Mouse (Mus musculus) brown adipose tissue, adult 24 weeks (tissue): Measurements from ENCODE around the gene Scg5. TPM values are rescaled to one million over a fixed set of nuclear protein-coding genes. Genes with fewer than 3 reads are reported as not detected.

ENCODE experiments used
- H3K27ac ChIP-seq: fragments of 200-500 bp; replicated peaks from 2 replicates; pipeline ENCODE4 v1.5.1; 2012; ENCODE audit warnings: low read depth, mild to moderate bottlenecking, low read length
- H3K4me1 ChIP-seq: fragments of 200-500 bp; 2 replicates; pipeline ENCODE4 v1.6.1; 2012; ENCODE audit warnings: low read length, mixed read lengths; ENCODE audit not compliant: control insufficient read depth, insufficient read depth, insufficient read length
- H3K4me3 ChIP-seq: fragments of 200-500 bp; 2 replicates; pipeline ENCODE4 v1.5.1; 2012; ENCODE audit warnings: low read depth, mild to moderate bottlenecking, low read length, moderate library complexity; ENCODE audit not compliant: insufficient read depth
- polyA plus RNA-seq: library from polyadenylated mRNA; stranded (reverse); fragments of >200 nt; gene quantifications from 2 replicates; pipeline ENCODE4 v1.2.4, GENCODE M21; 2012; ENCODE audit not compliant: missing spikeins, insufficient read depth, insufficient read length

Gene Scg5
- polyA plus RNA-seq, 1 experiment: not detected

DNA sequence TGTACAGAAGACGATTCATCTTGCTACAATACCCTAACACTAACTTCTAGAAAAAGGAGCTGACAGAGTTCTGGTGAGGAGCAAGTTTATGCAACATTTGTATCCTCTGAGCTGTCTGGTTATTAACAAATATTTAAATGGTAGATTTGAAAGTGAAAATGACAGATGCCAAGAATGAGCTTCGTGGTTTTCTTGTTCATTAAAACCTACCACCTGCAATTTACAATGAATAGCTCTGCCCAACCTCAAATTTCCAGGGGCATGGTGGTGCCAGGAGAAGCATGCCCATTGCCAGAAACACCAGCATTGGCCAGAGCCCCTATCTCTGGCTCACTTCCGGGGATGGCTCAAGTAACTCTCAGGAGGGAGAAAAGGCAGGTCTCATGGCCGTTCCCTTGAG, 47.4 kb downstream of the Scg5 start:
- Histone ChIP-seq H3K4me1 (no peaks in the 10 kb centered on the region), H3K4me3 (no peak overlapping the region), H3K27ac (no peak overlapping the region)

DNA sequence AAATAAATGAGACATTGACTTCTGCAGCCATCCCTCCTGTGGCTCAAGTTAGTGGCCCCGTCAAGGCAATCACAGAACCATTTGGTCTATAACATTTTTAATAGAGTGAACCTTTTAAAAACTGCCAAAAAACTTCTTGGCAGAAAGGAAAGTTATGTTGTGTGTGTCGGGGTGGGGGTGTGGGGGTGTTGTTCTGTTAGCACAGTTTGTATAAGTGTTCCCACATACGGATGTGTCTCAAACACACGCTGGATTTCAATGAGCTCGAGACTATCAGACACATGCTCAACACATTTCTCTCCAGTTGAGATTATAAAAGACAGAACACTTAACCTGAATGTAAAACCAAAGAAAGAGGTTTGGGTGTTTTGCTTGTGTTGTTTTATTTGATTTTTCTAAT, 47.8 kb downstream of the Scg5 start:
- H3K27ac ChIP-seq: no peak overlapping the region
- H3K4me3 ChIP-seq: no peak overlapping the region
- no peaks in the 10 kb centered on the region for H3K4me1 ChIP-seq

DNA sequence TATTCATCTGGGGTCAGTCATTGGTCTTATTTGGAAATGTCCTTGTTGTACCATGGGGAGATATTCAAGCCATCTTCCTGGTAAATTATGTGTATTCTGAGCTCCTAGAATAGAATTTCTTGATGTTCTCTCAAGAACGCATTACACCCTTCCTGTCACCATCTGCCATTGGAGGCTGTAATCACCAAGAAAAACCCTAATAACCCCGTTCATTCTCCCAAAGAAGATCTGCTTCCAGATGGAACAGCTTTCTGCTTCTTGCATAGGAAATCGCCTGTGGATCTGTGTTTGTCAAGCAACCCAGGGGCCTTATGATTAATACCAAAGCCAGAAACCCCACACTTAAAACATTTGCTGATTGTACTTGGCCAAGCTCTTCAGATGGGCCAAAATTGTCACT, 49.6 kb downstream of the Scg5 start:
- Histone ChIP-seq H3K4me3 (no peak overlapping the region), H3K4me1 (no peaks in the 10 kb centered on the region), H3K27ac (no peak overlapping the region)

DNA sequence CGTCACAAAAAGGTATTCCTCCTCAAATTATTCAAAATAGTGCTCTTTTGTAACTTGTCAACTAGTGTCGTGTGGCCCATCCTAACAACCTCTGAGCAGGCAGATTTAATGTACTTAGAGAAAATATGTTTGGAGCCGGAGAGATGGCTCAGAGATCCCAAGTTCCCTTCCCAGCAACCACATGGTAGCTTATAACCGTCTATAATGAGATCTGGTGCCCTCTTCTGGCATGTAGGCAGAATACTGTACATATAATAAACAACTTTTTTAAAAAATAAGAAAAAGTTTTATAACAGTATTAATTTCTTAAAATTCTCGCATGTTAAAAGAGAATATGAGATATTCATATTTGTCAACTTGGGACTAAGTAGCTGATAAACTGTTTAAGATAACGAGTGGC, 50.9 kb downstream of the Scg5 start:
- no peak overlapping the region for H3K4me3 ChIP-seq
- H3K4me1 ChIP-seq: no peaks in the 10 kb centered on the region
- H3K27ac ChIP-seq: no peak overlapping the region

DNA sequence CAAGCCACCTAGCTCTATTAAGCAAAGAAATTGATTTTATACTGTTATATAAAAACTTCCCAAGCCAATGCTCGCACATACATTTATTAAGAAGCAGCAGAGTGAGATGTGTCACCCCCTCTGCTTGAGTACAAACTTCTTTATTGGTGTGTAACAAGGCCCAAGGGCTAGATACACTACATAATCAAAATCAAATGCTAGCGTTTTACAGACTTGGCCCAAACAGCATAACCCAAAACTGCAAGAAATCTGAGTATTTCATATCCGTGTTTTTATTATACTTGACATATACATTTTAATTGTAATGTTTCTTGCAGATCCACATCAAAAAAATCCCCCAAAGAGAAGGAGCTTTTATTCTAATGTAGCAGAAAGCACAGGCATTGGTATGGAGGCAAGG, 52.6 kb downstream of the Scg5 start:
- no peak overlapping the region for H3K27ac ChIP-seq
- no peak overlapping the region for H3K4me3 ChIP-seq
- H3K4me1 ChIP-seq: no peaks in the 10 kb centered on the region

DNA sequence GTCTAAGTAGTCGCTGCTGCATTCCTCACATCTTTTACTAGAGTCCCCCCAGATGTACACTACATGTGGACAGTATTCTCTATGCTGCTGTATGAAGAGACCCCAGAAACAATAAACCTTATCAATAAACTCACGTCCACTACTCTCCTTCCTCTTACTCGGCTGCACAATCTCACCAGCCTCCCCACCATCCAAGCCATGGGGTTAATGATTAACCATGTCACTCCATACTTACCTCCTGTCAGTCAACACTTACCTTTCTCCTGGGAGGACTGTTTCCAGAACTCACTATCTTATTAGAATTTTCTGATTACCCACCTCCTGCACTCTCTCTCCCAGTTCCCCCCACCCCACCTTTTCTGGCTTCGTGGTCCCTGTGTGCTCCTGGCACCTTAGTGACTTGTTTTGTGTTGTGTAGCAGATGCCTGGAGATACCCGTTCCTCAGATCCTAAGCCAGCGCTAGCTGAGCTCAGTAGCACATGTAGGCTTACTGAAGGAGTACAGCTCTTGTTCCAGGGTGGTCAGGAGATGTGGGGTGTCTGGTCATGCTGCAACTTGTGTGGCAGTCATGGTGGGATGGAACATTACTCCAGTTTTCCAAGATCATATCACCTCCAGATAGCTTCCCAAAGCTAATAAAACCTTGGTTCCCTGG, 54.6 kb downstream of the Scg5 start:
- H3K27ac ChIP-seq: no peak overlapping the region
- no peak overlapping the region for H3K4me3 ChIP-seq
- no peaks in the 10 kb centered on the region for H3K4me1 ChIP-seq

DNA sequence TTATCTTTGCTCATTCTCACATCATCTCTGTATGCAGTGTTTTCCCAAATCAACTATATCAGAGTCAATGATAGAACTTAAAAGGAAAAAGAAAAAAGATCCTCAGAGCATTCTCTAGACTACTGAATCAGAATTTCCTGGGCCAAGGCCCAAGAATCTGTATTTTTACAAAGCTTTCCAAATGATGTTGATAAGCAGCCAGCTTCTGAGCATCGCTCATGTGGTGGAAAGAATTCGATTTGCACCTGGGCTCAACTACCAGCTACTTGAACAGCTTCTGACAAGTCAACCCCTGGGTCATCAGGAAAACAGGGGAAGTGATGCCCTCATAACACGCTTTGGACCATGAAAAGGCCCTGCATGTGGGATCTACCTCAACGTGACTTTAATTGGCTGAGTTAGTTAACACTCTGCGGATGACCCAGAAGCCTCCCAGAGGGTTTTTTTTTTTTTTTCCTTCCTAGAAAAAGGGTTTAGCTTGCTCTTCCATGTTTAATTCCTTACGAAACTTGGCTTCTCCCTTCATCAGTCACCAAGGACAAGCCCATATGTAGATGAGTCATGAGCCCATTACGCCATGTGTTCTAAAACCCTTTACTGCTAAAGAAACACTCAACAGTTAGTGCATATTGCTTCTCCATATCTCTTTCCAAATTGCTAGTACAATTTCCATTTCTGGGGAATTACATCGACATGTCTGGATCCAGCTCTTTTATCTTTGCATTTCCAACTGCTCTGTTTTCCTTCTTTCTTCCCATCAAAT, 60.2 kb downstream of the Scg5 start:
- H3K4me1 ChIP-seq: no peaks in the 10 kb centered on the region
- H3K4me3 ChIP-seq: no peak overlapping the region
- no peak overlapping the region for H3K27ac ChIP-seq

DNA sequence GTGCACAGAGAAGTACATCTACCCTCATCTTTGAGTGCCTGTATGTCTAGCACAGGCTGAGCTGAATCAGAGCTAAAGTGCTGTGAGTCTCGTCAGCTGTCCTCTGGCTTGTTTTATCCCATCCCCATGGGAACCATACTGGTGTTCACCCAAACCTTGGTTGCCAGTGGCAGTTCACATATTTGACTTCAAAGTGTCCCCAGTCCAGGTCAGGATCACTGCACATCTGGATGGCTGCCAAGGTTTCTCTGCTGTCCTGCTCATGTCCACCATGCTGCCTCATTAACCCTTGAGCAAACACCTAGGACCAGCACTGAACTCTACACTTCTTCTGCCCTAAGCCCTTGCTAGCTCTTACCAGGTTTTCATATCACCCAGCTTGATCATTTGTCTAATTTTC, 63.0 kb downstream of the Scg5 start:
- no peak overlapping the region for H3K27ac ChIP-seq
- no peaks in the 10 kb centered on the region for H3K4me1 ChIP-seq
- no peak overlapping the region for H3K4me3 ChIP-seq

DNA sequence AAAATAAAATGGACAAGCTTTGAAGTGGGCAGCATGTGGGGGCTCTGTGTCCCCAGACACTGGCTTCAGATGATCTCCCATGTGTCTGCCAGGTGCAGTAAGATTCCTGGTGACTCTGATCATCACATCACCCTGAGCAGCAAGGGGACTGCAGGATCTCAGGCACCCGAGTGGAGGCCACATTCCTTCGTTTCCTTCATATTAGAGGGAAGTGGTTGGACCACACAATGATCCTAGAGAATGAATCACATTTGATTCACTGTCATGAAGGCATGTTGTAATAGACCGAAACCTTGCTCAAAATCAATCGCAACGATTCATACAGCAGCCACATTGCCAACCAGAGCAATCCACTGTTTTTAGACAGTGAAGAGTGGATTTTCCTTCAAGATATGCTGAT, 64.0 kb downstream of the Scg5 start:
- Histone ChIP-seq H3K27ac (no peak overlapping the region), H3K4me3 (no peak overlapping the region), H3K4me1 (no peaks in the 10 kb centered on the region)

DNA sequence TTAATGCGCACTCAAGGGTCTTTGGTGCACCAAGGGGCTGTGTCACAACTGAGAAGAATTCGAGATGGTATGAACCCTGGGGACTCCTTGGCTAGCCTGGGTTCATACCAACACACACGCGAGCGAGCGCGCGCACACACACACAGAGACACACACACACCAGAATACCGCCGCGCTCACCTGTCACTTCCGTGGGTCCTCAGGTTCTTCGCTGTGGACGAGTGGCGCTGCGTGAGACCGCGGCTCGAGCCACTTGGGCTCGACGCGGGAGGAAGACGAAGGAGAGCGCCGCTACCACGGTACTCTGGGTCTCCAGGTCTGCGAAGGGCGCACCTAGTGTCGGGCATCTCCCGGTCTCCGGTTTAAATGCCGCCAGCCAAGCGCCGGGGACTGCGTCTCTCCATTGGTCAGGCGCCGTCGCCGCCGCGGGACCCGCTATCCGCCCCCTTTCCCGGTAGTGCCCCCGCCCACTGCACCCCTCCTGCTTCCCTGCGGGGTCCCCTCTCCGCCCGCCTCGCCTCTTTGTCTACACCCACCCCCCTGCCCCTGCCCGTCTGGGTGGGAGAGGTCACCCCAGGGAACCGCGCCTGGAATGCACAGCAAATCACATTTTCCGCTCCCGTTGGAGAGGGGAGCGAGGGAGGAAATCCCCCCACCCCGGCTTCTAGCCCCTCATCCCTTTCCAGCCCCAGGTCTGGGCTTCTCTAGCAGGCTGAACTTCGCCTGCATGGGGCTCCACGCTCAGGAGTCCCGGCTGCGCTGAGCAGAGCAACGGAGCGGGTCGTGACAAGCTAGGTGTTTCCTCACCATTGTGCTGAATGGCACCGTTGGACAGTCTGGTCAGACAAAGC, 70.4 kb downstream of the Scg5 start, which contains the start of gene Grem1:
Gene Grem1, minus strand, starts transcription at position 336 of the 851 bp plus-strand sequence.
- H3K27ac ChIP-seq: no peak within 1 kb of the TSS
- no peak within 1 kb of the TSS for H3K4me3 ChIP-seq

DNA sequence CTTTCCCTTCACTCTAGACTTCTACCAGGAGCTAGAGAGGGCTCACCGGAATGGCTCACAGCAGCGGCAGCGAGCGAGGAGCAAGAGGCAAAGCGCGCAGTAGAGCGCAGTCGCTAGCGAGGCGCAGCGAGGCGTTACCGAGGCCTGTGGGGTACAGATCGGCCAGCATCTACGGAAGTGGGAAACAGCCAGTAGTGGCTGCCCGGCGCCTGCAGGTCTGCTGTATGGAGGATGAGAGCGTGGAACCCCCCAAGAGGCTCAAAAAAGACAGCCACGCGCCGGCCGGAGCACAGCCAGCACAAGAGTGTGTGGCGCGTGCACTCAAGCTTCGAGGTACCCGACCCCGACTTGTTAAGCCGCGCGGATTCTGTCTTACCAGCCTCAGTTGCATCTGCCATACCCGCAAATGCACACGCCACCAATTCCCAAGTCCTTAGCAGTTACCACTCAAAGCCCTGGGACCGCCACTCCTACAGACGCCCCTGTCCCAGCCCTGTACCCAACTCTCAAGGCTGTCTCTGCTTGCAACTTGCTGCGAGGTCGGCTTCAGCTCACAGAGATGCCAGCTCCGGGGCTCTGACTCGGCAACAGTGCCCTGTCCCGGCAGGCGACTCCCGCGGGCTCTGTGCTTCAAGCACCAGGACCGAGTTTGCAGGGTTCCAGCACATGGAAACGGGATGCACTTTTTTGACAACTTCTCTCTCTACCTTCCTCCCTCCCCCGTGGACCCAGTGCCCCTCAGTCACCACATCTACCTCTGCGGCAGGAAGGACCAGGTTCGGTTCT, 71.2 kb downstream of the Scg5 start:
- Histone ChIP-seq H3K4me3 (no peak overlapping the region), H3K4me1 (no peaks in the 10 kb centered on the region), H3K27ac (no peak overlapping the region)

More for the DNA sequence above, 70.4 kb downstream of the Scg5 start, which contains the start of gene Grem1:
- H3K4me1 ChIP-seq: no peaks in the 10 kb centered on the region

DNA sequence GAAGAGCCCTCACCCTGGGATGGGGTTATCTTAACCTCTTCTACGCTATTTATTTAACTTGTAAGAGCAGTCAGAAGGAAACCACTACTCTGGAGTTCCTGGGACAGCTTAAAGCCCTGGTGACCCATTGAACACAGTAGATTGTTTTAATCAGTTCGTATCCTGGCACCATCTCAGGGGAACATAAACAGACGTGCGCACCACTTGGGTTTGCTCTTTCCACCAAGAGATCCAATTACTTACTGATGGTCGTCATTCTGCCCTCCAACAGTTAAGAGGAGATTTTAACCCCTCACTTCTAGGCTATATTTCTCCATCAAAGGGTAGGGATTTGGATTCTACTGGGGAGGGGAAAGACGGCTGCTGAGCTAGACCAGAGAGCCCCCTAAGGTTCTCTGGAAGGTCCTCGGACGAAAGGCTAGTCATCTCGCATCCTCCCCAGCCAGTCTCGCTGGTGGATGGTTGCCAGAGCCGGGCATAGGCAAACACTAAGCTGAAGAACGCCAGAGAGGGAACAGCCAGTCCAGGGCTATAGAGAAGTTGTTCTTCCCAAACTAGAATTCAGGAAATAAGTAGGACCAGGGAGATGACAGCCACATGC, 71.9 kb downstream of the Scg5 start:
- Histone ChIP-seq H3K4me1 (no peaks in the 10 kb centered on the region), H3K27ac (no peak overlapping the region), H3K4me3 (no peak overlapping the region)

DNA sequence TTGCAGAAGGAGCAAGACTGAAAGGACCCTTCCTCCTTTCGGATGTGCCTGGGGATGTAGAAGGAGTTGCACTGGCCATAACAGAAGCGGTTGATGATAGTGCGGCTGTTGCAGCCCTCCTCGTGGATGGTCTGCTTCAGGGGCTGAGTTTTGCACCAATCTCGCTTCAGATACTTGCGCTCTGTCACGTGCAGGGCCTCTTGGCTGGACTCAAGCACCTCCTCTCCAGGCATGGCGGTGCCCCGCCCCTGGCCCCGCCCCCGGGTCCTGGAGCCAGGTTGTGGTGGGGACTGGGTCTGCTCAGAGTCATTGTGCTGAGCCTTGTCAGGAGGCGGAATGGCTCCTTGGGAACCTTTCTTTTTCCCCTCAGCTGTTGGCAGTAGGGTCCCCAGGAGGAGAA, 79.2 kb downstream of the Scg5 start:
- H3K27ac ChIP-seq: no peak overlapping the region
- no peak overlapping the region for H3K4me3 ChIP-seq
- no peaks in the 10 kb centered on the region for H3K4me1 ChIP-seq

DNA sequence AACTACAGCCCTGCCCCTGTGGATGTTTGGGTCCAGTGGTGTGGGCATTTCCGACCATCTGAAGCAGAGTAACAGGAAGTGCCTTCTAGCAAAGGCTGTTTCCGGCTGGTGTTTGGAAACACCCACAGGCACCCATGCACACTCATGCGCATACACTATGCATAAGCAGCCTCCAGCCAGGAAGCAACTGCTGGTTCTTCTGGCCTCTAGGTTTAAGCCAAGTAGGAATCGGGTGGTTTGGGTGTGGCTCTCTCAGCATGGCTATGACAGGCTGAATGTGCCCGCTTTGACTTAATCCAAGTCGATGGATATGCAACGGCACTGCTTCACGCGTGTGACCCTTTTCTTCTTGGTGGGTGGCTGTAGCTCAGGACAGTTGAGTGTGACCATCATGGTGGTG, 79.6 kb downstream of the Scg5 start:
- H3K4me1 ChIP-seq: no peaks in the 10 kb centered on the region
- H3K27ac ChIP-seq: no peak overlapping the region
- no peak overlapping the region for H3K4me3 ChIP-seq
